Mouse (Mus musculus): Measurements from ENCODE around the gene Prtn3. TPM values are rescaled to one million over a fixed set of nuclear protein-coding genes. Genes with fewer than 3 reads are reported as not detected.
"Not testable (repeated sequence)": the region's sequence is repeated elsewhere in the genome, so short reads cannot be mapped to it uniquely, and the experiment has no call there.

Gene Prtn3
- total RNA-seq, 2 experiments from 2014 or later, result 1,536 to 2,258 TPM

DNA sequence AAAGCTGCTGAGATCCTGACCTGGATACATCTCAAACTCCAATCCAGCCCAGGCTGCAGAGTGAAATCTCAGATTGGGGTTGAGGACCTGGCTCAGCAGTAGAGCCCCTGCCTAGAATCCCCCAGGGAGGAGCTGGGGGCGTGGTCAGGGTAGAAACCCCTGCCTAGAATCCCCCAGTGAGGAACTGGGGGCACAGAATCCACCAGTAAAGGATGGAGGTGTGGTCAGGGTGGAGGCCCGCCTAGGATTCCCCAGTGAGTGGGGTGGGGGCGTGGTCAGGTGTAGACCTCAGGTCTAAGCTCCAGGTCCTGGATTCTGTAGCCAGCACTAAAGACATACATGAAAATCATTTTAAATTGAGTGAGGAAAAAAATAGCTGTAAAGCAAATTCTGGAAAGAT, 1.4 kb upstream of the Prtn3 start:
- ATAC-seq (replicated peaks; ENCODE audit: poor library complexity, severe bottlenecking), result no peak

DNA sequence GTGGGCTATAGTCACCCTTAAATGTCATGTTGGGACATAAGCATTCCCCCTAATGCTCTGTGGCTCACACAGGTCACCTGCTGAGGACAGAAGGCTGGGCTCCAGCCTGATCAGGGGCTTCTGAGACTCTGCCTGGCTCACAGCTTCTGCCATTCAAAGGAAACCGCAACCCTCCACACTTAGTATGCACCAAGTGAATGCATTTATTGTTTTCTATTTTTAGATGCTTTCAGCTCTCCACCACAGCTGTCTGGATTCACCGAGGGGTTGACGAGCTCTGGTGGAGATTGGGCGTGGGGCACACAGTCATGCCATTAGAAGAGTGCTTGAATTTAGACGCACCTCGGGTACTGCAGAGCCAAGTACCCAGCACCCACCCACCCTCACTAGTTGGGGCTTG, 963 bp upstream of the Prtn3 start:
- ATAC-seq (replicated peaks; ENCODE audit: poor library complexity, severe bottlenecking), result no peak

DNA sequence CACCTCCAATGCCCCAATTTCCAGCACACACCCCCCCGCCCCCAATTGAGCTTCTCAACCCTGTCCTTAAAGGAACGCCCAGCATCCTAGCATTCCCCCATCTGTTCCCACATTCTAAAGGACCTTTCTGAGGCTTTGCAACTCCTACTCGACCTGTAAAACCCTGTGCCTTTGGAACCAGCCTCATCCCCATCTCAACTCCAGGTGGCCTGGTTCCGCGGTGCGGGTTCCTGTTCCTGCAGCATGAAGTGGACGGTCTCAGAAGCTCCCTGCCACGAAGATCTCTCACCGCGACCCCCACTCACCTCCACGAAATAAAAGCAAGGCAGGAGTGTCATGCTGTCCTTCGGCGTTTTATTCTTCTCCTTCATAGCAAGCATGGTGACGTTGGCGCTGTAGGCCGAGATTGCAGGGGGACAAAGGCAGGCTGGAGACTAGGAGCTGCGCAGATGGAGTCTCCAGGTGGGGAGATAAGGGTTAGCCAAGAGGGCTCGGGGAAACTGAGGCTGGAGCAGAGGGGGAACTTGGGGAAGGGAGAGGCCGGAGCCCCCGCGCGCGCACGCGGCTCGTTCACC, 474 bp upstream of the Prtn3 start:
- ATAC-seq (replicated peaks; ENCODE audit: poor library complexity, severe bottlenecking), result no peak

DNA sequence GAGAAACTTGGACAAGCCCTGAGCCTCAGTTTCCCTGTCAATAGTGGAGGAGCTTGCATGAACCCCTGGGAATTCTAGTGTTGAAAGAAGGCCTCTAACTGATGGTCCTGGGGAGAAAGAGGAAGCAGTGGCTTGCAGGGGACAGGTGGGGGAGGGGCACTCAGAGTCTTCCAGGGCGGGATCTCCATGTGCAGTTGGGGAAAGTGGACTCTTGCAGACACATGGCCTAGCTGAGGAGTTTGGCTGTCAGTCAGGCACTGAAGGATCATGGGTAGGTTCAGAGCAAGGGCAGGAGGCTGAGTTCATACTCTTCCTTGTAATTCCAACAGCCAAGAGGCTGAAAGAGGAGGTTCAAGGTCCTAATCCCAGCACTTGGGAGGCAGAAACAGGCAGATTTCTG, 2.9 kb downstream of the Prtn3 start:
- peak; percentile 33 for ATAC-seq (replicated peaks; ENCODE audit: poor library complexity, severe bottlenecking)

DNA sequence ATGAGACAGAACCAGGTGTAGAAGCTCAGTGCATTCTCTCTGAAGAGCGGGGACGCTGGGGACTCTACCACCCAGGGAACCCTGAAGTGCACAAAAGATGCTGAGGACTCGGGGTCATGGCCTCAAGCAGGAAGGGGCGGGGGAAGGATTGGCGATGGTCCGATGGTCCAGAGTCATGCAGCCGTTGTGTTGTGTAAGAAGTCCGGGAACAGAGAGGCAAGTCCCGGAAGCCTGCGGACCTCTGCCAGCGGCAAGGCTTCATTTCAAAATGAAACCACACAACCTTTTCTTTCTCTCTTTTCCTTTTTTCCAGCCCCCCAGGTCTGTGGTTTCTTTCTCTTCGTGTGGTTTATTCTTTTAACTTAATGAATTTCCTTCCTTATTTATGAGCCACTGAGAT, 3.5 kb downstream of the Prtn3 start:
- peak; percentile 66 for ATAC-seq (replicated peaks; ENCODE audit: poor library complexity, severe bottlenecking)

DNA sequence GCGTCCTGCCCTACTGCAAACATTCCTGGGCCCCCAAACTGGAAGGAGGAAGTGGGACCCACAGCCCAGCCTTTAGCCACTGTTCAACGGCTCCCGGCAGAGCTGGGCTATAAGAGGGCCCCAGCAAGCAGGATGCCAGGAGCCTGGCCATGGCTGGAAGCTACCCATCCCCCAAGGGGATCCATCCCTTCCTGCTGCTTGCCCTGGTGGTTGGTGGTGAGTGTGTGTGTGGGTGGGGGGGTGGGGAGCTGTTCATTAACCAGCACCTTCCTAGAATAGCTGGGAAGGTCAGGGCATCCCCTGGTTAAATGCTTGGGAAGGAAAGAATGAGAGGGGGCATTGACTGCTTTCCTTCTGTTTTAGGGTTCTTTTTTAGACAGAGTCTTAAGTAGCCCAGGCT, 5.3 kb downstream of the Prtn3 start:
- ATAC-seq (replicated peaks; ENCODE audit: poor library complexity, severe bottlenecking), result 0 out of 2 replicates have a peak, but pooled peaks have one; percentile 7

DNA sequence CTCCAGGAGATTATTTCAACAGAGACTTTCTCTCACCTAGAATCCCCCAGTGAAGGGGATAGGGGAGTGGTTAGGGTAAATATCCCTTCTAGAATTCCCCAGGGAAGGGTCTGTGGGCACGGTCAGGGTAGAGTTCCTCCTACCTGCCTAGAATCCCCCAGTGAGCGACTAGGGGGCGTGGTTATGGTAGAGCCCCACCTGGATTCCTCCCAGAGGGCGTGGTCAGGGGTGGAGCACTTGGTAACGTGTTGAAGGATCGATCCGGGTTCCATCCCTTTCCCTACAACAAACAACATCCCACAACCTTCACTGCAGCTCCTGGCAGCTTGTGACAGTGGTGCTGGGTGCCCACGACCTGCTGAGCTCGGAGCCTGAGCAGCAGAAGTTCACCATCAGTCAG, 6.4 kb downstream of the Prtn3 start:
- peak; percentile 6; the same call in 1 of the 2 replicates for ATAC-seq (replicated peaks; ENCODE audit: poor library complexity, severe bottlenecking)

DNA sequence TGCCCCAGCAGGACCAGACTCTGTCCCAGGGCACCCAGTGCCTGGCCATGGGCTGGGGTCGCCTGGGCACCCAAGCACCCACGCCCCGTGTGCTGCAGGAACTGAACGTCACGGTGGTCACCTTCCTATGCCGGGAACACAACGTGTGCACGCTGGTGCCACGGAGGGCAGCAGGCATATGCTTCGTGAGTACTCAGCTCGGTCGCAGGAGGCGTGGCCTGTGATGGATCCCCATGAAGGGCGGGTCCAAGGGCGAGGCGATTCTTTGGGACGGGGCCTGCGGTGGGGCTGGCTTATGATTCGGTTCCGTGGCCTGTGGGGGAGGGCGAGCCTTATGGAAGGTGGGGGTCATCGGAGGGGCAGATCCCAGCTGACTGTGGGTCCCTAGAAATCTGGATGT, 7.7 kb downstream of the Prtn3 start:
- no peak for ATAC-seq (replicated peaks; ENCODE audit: poor library complexity, severe bottlenecking)

DNA sequence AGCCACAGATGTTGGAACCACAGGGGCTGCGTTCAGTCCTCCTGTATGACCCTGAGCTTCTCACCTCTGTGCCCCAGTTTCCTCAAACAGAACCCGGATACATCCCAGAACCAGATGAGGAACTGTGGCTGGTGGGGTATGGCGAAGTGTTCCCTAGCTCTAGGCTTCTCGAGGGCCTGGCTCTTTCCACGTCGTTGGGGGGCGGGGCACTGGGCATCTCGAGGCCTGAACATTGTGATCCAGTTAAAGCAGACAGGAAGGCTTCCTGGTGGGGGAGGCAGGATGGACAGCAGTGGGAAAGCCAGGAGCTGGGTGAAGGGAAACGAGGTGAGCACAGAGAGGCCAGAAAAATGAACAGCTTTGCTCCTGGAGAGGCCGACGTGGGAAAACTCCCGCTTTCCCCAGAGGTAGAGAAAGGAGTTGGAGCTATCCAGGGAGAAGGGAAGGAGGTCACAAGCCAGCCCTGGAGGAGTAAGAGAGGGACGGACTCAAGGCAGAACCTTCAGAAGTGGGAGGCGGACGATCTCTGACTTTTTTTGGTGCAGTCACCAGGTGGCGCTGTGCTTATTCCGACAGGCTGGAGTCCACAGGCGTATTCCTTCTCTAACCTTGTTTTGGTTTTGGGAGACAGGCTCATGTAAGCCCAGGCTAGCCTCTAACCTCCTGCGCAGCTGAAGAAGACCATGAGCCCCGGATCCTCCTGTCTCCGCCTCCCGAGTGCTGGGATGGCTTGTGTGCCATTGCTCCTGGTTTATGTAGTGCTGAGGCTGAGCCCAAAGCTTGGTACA, 9.2 kb downstream of the Prtn3 start:
- ATAC-seq (replicated peaks; ENCODE audit: poor library complexity, severe bottlenecking), result peak; percentile 21

DNA sequence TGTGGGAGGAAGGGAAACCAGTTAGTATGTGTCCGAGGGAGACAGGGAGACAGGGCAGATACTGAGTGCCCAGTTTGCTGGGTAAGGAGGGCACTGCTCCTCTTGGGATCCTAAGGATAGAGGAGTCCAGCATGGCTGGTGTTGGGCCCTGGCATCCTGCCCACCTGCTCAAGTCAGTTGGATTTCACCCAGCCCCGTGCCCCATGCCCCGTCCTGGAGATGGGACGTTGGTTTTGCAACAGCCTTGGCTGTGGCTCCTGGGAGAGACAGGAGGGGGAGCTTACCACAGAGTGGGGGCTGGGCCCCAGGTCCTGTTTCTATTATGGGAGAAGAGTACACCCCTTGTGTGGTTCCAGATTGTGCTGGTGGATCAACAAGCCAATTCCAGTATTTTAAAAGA, 10.2 kb downstream of the Prtn3 start:
- ATAC-seq (replicated peaks; ENCODE audit: poor library complexity, severe bottlenecking), result peak; percentile 46

DNA sequence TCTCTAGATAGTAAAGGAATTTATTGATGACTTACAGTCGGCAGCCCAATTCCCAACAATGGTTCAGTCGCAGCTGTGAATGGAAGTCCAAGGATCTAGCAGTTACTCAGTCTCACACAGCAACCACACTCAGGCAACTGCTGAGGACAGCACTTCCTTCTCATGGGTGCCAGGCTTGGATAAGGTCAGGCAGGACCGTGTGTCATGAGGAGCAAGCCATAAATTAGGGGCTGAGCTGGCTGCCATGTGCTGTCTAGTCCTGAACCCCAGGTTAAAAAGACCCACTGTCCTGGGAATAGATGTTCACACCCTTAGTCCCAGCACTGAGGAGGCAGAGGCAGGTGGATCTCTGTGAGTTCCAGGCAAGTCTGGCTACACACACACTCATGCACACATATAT, 10.7 kb downstream of the Prtn3 start:
- ATAC-seq (replicated peaks; ENCODE audit: poor library complexity, severe bottlenecking), result not testable (repeated sequence)

DNA sequence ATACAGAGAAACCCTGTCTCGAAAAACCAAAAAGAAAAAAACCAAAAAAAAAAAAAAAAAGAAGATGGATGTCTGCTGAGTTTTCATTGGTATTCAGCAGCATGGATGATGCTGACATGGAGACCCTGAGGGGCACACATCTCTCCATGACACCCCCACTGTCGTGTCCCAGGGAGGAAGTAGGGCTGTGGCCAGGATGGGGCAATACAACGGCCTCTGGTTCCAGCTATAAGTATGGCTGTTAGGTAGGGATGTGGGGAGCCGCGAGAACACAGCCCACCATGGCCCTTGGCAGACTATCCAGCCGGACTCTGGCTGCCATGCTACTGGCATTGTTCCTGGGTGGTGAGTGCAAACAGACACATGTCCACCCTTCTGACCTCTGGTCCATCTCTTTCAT, 11.8 kb downstream of the Prtn3 start, which contains the start of gene Elane:
Gene Elane, plus strand, starts transcription at position 194 of the 400 bp plus-strand sequence.
- ATAC-seq (replicated peaks; ENCODE audit: poor library complexity, severe bottlenecking), result peak; percentile 67

DNA sequence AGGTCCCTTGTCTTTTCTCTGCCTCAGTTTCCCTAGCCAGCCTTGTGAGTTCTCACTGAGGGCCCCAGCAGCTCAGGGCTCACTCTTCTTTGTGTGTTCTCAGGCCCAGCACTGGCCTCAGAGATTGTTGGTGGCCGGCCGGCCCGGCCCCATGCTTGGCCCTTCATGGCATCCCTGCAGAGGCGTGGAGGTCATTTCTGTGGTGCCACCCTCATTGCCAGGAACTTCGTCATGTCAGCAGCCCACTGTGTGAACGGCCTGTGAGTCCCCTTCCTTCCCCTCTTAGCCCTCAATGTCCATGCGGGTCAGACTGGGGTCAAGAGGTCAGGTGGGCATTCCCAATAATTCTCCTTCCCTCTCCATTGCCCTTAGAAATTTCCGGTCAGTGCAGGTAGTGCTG, 12.3 kb downstream of the Prtn3 start:
- ATAC-seq (replicated peaks; ENCODE audit: poor library complexity, severe bottlenecking), result no peak

DNA sequence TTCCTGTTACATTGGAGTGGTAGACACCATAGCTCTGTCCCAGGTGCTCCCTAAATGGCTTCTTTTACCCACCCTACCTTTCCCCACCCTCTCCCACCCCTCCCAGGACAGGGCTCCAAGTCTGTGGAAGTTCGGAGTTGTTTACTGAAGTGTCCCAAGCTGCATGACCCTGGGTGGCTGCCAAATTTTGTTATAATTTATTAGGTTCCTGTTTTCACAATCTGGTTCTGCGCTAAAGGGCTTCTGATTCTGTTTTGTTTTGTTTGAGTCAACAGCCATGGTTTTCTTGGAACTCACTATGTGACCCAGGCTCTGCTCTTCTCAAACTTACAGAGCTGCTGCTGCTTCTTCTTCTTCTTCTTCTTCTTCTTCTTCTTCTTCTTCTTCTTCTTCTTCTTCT, 15.1 kb downstream of the Prtn3 start:
- ATAC-seq (replicated peaks; ENCODE audit: poor library complexity, severe bottlenecking), result no peak

DNA sequence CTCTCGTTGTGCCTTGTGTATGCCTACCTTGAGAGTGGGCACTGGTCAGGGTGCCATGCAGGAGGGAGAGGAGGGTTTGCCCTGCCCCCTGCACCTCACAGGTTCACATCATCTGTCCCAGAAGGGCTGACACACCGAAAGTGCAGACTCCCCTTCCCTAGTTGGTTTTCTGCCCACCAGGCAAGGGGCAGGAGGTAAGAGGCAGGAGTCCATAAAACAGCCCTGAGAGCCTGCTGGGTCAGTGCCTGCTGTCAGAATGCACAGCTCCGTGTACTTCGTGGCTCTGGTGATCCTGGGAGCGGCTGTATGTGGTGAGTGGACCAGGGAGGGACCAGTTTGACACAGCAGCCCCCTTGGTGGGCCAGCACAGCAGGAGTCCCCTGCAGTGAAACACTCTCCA, 16.4 kb downstream of the Prtn3 start, which contains the start of gene Cfd:
Gene Cfd, plus strand, starts transcription at position 184 of the 400 bp plus-strand sequence.
- no peak for ATAC-seq (replicated peaks; ENCODE audit: poor library complexity, severe bottlenecking)

DNA sequence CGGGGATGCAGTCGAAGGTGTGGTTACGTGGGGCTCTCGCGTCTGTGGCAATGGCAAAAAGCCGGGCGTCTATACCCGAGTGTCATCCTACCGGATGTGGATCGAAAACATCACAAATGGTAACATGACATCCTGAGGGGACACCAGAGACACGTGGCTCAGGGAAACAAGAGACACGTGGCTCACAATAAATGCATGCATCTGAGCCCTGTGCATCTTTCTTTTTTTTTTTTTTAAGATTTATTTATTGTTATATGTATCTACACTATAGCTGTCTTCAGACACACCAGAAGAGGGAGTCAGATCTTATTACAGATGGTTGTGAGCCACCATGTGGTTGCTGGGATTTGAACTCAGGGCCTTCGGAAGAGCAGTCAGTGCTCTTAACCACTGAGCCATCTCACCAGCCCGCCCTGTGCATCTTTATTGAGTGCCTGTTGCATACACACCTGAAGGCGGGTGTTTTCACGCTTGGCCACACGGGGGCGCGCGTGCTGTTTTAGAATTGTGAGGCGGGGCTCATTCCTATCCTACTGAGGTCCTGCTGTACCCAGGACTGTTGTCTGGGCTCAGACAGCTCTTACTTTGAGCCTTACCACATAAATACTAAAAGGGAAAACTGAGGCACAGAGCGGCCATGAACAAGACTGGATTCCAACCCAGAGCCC, 18.3 kb downstream of the Prtn3 start:
- peak; percentile 56 for ATAC-seq (replicated peaks; ENCODE audit: poor library complexity, severe bottlenecking)

DNA sequence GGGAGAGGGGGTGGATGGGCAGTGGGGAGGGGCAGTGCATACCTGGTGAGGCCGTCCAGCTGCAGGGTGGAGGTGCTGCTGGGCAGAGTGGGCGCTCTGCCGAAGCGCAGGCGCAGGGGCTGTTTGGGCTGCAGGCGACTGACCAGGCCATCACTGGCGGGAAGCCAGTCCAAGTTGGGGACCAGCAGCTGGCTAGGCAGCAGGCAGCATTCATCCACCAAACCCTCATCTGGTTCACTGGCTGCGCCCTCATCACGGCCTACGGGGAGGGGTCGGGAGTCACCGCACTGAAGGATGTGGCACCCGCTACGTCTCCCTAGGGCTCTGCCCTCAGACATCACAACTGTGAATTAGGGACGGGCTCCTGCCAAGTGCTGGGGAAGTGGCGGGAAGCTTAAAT, 22.0 kb downstream of the Prtn3 start:
- ATAC-seq (replicated peaks; ENCODE audit: poor library complexity, severe bottlenecking), result no peak

DNA sequence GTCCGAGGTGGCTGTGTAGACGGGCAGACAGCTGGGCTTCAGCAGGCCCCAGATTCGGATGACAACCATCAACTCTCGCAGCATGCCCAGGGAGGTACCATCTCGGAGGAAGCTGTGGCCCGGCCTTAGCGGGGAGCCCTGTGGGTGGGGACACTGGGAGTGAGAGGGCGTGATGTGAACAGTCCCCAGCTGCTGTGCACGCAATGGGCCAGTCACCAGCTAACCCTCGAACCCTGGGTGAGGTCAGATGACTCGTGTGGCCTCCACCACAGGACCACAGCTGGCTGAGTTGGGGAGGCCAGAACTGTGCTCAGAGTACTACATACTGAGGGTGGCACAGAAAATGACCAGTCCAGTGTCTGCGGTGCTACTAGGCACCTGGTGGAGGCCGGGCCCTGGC, 22.5 kb downstream of the Prtn3 start:
- peak; percentile 18; the same call in 1 of the 2 replicates for ATAC-seq (replicated peaks; ENCODE audit: poor library complexity, severe bottlenecking)

DNA sequence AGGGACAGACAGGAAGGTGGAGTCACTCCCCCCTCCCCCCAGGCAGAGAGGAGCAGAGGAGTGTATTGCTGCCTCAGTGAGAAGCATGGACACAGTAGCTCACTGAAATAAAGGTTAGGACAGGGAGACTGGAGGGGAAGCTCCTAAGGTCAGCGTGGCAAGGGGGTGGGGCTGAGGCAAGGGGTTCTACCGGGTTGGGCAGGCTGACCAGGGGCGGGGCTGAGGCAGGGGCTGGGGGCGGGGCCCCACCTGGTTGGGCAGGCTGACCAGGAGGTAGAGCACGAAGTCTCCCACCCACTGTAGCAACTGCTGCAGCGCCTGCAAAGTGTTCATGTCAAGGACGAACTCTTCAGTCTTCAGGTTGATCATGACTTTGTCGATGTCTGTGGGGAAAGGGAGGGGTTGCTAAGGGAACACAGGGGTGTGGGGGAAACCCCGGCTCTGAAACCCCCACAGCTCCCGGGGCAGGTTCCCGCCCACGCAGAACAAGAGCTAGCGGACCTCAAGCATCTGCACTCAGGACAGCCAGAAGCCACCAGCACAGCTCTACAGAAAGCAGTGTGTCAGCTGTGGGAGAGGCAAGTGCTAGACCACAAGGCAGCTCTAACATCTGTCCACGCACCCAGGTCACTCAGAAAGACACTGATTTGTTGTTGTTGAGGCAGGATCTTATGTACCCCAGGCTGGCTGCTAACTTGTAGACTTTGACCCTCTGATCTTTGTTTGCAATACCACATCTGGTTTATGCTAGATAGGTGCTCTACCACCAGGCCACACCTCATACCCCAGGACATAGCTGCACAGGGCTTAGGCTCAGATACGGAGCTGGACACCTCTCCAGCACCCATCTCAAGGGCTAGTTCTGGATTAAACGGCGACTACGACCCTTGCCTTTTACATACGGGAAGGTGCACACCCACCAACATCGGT, 23.3 kb downstream of the Prtn3 start:
- ATAC-seq (replicated peaks; ENCODE audit: poor library complexity, severe bottlenecking), result 0 out of 2 replicates have a peak, but pooled peaks have one; percentile 6

DNA sequence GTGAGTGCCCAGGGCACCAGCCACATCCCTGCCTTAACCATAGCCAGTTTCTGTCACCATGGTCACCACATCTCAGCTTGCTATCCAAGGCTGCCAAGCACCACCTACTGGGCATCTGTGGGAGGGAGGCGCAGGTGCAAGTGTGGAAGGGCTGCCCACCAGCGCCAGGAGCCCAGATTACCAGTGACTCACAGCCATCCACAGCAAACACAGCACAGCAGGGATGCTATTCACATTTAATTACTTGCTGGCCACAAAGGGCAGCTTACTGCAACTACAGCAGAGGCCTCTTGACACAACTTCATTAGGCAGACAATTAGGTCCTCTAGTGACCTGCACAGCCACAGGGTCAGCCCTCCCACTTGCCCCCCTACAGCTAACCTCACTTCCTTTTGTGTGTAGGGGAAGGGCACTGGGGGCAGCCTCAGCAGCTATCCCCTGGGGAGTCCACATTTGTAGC, 26.7 kb downstream of the Prtn3 start:
- peak; percentile 38; the same call in 1 of the 2 replicates for ATAC-seq (replicated peaks; ENCODE audit: poor library complexity, severe bottlenecking)

Measured in granulocyte monocyte progenitor cell, adult 5-6 weeks (primary cell).